Mouse (Mus musculus): ENCODE results near the gene Spindoc. TPM values are rescaled to one million over a fixed set of nuclear protein-coding genes. Genes with fewer than 3 reads are reported as not detected.

Gene Spindoc
- polyA plus RNA-seq, 1 experiment from 2014 or later = 19.2 TPM

DNA sequence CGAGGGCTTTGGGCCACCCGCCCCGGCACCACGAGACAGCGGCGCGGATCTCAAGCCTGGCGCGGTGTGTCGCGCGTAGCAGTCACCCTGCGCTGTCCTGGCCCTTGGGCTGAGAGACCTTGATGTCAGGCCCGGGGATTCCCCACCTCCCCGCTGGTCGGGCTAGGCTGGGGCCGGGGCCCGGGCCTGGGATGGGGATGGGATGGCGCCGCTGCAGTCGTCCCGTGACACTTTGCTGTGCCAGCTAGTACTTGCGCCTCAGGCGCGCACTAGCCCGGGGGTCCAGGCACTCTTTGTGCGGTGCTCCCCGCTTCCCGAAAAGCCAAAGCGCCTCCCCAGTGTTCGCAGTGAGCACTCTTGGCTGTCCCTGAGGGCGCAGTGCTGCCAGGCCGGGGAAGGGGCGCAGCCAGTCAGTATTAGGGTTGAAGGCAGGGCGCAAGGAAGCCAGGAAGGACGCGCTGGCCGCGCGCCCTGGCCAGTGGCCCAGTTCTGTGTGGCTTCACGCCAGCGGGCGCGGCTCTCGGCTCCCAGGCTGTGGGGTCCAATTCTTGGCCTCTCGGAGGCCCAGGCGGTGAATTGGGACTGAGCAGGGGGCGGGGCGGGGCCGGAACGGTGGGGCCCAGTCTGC is 40.3 kb upstream of the Spindoc start:
- WGBS = 15% methylated on average over 50 of the region's 51 CpGs
- Histone ChIP-seq H3K27ac (peak overlapping the region; percentile 54), H3K9me3 (replicated peaks; ENCODE audit: low read length) (no peaks in the 10 kb centered on the region), H3K4me3 (replicated peaks; ENCODE audit: low read depth, low read length) (peak overlapping the region; percentile 22), H3K27me3 (ENCODE audit: insufficient read depth, low read length) (no peaks in the 10 kb centered on the region), H3K4me2 (ENCODE audit: low read length) (peak overlapping the region; percentile 51), H3K4me1 (replicated peaks; ENCODE audit: insufficient read depth, low read length) (peaks cover 41% of the 10 kb centered on the region), H3K9ac (ENCODE audit: low read depth, low read length) (peak overlapping the region; percentile 50; the same call in 1 of the 2 replicates), H3K36me3 (ENCODE audit: insufficient read depth, low read length) (peaks cover 36% of the 10 kb centered on the region)
- peak; percentile 63 for ATAC-seq (replicated peaks; ENCODE audit: low FRiP score, low read depth)
- DNase-seq (ENCODE audit: low spot score) = peak; percentile 80
- no peak for TF ChIP-seq CTCF (IDR thresholded peaks at IDR 0.05; ENCODE audit: low read depth)

DNA sequence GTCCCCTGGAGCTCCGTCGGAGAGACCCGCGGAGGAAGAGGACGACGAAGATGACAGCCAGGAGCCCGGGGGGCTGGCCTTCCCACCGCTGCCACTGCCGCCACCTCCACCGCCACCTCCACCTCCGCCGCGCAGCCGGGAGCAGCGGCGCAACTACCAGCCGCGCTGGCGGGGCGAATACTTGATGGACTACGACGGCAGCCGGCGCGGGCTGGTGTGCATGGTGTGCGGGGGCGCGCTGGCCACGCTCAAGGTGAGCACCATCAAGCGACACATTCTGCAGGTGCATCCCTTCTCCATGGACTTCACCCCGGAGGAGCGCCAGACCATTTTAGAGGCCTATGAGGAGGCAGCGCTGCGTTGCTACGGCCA is 39.8 kb upstream of the Spindoc start:
- no peak overlapping the region for H3K27ac ChIP-seq
- peak overlapping the region; percentile 22 for H3K4me3 ChIP-seq (replicated peaks; ENCODE audit: low read depth, low read length)
- peak overlapping the region; percentile 50; the same call in 1 of the 2 replicates for H3K9ac ChIP-seq (ENCODE audit: low read depth, low read length)
- WGBS = 13% methylated on average over 34 of the region's 35 CpGs
- TF ChIP-seq CTCF (IDR thresholded peaks at IDR 0.05; ENCODE audit: low read depth) = no peak
- DNase-seq (ENCODE audit: low spot score) (peak; percentile 35), ATAC-seq (replicated peaks; ENCODE audit: low FRiP score, low read depth) (peak; percentile 0; the same call in 1 of the 2 replicates)
- no peaks in the 10 kb centered on the region for H3K9me3 ChIP-seq (replicated peaks; ENCODE audit: low read length)
- H3K27me3 ChIP-seq (ENCODE audit: insufficient read depth, low read length) = no peaks in the 10 kb centered on the region
- peaks cover 31% of the 10 kb centered on the region for H3K36me3 ChIP-seq (ENCODE audit: insufficient read depth, low read length)
- H3K4me1 ChIP-seq (replicated peaks; ENCODE audit: insufficient read depth, low read length) = peaks cover 41% of the 10 kb centered on the region
- peak overlapping the region; percentile 51 for H3K4me2 ChIP-seq (ENCODE audit: low read length)

DNA sequence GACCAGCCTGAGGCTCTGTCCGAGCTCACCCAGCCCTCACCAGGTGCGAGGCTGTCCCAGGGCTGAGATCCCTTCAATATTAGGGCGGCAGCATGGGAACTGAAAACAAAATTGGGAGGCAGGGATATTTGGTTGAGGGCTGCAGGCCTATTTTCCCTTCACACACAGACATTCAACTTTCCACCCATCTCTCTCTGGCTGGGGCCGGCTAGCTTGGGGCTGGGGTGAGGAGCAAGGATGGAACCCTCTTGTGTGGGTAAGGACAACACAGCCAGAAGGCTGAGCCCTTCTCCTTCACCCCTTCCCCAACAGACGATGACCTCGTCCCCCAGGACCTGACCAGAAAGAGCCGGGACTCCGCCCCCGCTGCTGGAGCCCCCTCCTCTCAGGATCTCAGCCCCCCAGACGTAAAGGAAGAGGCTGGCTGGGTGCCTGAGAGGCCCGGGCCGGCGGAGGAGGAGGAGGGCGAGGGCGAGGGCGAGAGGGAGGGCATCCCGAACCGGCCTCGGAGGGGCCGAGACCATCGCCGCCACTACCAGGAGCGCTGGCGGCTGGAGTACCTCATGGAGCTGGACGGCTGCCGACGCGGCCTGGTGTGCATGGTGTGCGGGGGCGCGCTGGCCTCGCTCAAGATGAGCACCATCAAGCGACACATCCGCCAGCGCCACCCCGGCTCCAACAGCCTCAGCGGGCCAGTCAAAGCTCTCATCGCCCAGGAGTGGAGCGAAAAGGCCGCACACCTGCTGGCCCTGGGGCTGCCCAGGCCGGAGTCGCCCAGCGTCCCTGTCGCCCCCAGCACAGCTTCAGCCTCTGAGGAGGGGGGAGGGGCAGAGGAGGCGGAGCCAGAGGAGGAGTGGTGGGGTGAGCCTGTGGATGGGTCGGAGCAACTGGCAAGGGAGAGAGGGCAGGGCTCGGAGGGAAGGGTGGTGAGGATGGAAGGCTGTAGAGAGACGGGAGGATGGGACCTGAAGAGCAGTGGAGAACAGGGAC is 39.1 kb upstream of the Spindoc start:
- 22% methylated on average over 48 of the region's 48 CpGs for WGBS
- Histone ChIP-seq H3K36me3 (ENCODE audit: insufficient read depth, low read length) (peaks cover 31% of the 10 kb centered on the region), H3K9ac (ENCODE audit: low read depth, low read length) (no peak overlapping the region), H3K9me3 (replicated peaks; ENCODE audit: low read length) (no peaks in the 10 kb centered on the region), H3K27me3 (ENCODE audit: insufficient read depth, low read length) (no peaks in the 10 kb centered on the region), H3K4me2 (ENCODE audit: low read length) (peak overlapping the region; percentile 51), H3K4me3 (replicated peaks; ENCODE audit: low read depth, low read length) (peak overlapping the region; percentile 22), H3K27ac (no peak overlapping the region), H3K4me1 (replicated peaks; ENCODE audit: insufficient read depth, low read length) (peaks cover 41% of the 10 kb centered on the region)
- DNase-seq (ENCODE audit: low spot score) = peak; percentile 71
- no peak for TF ChIP-seq CTCF (IDR thresholded peaks at IDR 0.05; ENCODE audit: low read depth)
- peak; percentile 26 for ATAC-seq (replicated peaks; ENCODE audit: low FRiP score, low read depth)

DNA sequence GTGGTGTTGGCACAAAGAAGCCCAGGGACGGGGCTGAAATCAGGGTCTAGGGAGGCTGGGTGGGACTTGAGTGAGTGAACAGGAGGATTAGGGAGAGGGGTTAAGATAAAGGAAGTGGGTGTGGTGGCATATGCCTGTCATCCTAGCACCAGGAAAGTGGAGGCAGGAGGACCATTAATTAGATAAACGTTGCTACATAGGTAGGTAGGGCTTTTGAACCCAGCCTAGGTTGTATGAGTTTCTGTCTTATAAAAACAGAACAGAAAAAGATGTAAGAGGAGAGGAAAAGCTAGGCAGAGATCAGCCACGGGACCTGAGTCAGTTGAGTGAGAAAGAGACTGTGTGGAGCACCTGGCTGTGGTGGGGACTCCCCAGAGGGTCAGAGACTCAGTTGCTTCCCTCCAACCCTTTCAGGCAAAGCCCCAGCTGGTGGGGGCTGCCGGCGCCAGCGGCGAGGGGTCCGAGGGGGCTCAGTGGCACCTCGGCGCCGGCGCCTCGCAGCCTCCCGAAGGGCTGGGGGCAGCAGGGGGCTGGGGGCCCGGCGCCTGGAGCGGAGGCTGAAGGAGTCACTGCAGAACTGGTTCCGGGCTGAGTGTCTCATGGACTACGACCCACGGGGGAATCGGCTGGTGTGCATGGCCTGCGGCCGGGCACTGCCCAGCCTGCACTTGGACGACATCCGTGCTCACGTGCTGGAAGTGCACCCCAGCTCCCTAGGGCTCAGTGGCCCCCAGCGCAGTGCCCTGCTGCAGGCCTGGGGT is 38.2 kb upstream of the Spindoc start:
- Histone ChIP-seq H3K27ac (no peak overlapping the region), H3K4me2 (ENCODE audit: low read length) (no peak overlapping the region), H3K27me3 (ENCODE audit: insufficient read depth, low read length) (no peaks in the 10 kb centered on the region), H3K36me3 (ENCODE audit: insufficient read depth, low read length) (peaks cover 24% of the 10 kb centered on the region), H3K4me3 (replicated peaks; ENCODE audit: low read depth, low read length) (no peak overlapping the region), H3K9ac (ENCODE audit: low read depth, low read length) (no peak overlapping the region), H3K4me1 (replicated peaks; ENCODE audit: insufficient read depth, low read length) (peaks cover 48% of the 10 kb centered on the region), H3K9me3 (replicated peaks; ENCODE audit: low read length) (no peaks in the 10 kb centered on the region)
- ATAC-seq (replicated peaks; ENCODE audit: low FRiP score, low read depth) = no peak
- no peak for TF ChIP-seq CTCF (IDR thresholded peaks at IDR 0.05; ENCODE audit: low read depth)
- no peak for DNase-seq (ENCODE audit: low spot score)
- WGBS = 69% methylated on average over 27 of the region's 27 CpGs

DNA sequence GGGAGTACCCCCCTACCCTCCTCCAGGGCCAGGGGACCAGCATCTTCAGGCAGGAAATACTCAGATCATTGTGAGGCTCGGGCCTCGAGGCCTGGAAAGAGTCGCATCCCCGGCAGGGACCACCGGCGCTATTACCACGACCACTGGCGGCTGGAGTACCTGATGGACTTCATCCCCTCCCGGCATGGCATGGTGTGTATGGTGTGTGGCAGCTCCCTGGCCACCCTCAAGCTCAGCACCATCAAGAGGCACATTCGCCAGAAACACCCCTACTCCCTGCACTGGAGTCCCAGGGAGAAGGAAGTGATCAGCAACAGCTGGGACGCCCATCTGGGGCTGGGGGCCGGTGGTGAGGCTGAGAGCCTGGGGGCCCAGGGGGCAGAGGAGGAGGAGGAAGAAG is 37.3 kb upstream of the Spindoc start:
- H3K36me3 ChIP-seq (ENCODE audit: insufficient read depth, low read length) = peaks cover 22% of the 10 kb centered on the region
- 67% methylated on average over 12 of the region's 12 CpGs for whole genome bisulfite sequencing

DNA sequence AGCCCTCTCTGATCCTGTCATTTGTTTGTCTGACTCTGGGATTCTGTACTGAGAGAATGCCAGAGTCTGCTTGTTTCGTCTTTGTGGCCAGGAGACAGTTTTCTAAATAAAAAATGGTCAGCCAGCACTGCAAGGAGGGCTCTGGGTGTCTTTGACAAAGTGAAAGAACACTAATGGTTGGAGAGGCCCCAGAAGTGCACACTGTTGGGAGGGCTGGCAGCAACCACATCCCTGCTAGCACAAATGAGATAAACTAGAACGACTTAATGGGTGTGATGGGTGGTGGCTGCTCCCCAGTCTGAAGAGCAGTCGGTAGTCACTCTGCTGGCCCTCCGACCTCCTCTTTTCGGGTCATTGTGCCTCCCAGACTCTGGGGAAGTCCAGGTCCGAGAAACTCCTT is 36.3 kb upstream of the Spindoc start:
- 28% methylated on average over 6 of the region's 6 CpGs for WGBS
- TF ChIP-seq CTCF (IDR thresholded peaks at IDR 0.05; ENCODE audit: low read depth) = no peak
- H3K4me2 ChIP-seq (ENCODE audit: low read length) = peak overlapping the region; percentile 97

More for the DNA sequence above, 37.3 kb upstream of the Spindoc start:
- Histone ChIP-seq H3K27me3 (ENCODE audit: insufficient read depth, low read length) (no peaks in the 10 kb centered on the region), H3K4me3 (replicated peaks; ENCODE audit: low read depth, low read length) (no peak overlapping the region), H3K9ac (ENCODE audit: low read depth, low read length) (peak overlapping the region; percentile 35; the same call in 1 of the 2 replicates), H3K27ac (no peak overlapping the region), H3K9me3 (replicated peaks; ENCODE audit: low read length) (no peaks in the 10 kb centered on the region), H3K4me2 (ENCODE audit: low read length) (no peak overlapping the region), H3K4me1 (replicated peaks; ENCODE audit: insufficient read depth, low read length) (peaks cover 57% of the 10 kb centered on the region)
- no peak for TF ChIP-seq CTCF (IDR thresholded peaks at IDR 0.05; ENCODE audit: low read depth)
- no peak for ATAC-seq (replicated peaks; ENCODE audit: low FRiP score, low read depth)
- no peak for DNase-seq (ENCODE audit: low spot score)

More for the DNA sequence above, 36.3 kb upstream of the Spindoc start:
- Histone ChIP-seq H3K9me3 (replicated peaks; ENCODE audit: low read length) (no peaks in the 10 kb centered on the region), H3K27me3 (ENCODE audit: insufficient read depth, low read length) (no peaks in the 10 kb centered on the region), H3K4me3 (replicated peaks; ENCODE audit: low read depth, low read length) (peak overlapping the region; percentile 82; the same call in 1 of the 2 replicates), H3K36me3 (ENCODE audit: insufficient read depth, low read length) (peaks cover 22% of the 10 kb centered on the region), H3K4me1 (replicated peaks; ENCODE audit: insufficient read depth, low read length) (peaks cover 57% of the 10 kb centered on the region), H3K27ac (no peak overlapping the region), H3K9ac (ENCODE audit: low read depth, low read length) (no peak overlapping the region)
- ATAC-seq (replicated peaks; ENCODE audit: low FRiP score, low read depth) = no peak
- DNase-seq (ENCODE audit: low spot score) = no peak
